Mouse (Mus musculus) liver (tissue): ENCODE measurements around the gene Gucy2c.

Source experiments
- DNase-seq: peaks from one replicate; pipeline ENCODE4 v3.0.0-alpha.2; 2020; ENCODE audit warnings: mixed read lengths

The Gucy2c gene

DNA sequence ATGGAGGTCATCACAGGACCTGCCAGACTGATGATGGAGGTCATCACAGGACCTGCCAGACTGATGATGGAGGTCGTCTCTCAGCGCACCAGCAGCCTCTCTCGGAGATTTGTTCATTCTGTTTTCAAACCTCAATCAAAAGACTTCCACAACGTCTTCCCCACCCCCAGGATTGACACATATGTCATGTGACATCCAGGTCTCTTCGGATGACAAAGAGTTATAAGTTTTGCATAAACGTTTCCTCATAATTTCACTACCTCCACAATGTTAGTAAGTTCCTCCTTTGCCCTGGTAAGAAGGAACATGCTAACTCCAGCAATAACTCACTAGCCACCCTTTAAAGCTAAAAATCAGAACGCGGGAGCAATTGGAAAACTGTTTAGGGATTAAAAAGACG, 122.3 kb downstream of the Gucy2c start:
- no peak for DNase-seq

DNA sequence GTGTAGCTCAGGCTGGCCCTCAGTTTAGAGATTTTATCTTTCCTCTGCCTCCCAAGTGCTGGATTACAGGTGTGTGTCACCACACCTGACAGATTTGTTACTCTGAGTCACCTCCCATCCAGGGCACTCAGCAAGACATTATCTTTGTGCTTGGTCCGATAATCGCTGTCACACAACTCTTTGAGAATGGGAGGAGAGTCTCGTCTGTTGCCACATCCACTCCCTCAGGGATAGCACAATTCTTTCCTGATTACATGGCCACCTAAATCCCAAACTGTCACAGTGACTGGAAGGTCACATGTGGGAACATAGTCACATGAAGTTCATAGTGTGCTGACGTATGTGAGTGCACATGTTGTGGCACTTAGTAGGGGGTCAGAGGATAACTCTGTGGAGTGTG, 123.3 kb downstream of the Gucy2c start:
- DNase-seq = no peak

DNA sequence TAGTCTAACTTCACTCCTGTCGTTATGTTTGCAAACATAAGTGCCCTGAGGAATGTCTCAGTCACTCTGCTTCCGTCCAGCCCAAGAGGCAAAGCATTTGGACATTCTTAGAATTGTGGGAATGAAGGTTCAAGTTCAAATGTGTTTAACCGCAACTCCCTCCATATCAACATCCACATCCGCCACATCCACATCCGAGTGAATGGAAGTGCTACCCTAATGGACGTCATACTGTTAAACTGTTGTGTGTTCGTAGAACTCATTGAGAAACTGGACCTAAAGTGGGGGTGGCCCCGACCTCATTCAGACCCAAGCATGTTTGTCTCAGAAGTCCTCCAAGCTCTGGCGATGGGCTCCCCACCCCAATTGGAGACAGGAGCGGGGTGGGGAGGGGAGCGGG, 125.8 kb downstream of the Gucy2c start:
- DNase-seq = no peak

DNA sequence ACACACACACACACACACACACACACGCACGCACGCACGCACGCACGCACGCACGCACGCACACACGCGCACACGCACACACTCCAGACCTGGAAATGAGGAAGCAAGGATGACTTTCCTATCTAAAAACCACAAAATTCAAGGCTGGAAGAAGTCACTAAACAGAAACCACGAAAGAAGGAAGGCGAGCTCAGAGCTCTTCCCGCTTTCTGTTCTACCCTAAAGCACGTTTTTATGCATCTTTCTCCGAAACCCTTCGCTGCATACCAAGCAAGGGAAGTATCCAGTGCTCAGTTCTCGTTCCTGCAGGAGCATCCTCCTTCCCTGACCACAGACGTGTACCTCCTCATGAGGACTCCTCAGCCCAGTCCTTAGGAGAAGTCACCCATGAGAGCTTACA, 127.1 kb downstream of the Gucy2c start:
- no peak for DNase-seq

DNA sequence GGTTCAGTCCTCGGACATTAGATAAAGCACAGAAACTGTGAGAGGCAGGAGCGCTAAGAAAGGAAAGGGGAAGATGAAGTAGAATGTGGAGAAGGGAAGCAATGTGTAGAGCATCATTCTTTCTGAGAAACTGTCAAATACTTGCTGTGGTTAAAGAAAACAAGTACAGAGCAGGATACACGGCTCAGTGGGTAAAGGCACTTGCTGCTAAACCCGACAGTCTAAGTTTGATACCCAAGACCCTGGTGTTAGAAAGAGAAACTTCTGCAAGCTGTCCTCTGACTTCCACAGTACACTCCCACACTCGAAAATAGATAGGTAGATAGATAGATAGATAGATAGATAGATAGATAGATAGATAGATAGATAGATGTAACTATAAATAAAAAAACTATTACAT, 128.2 kb downstream of the Gucy2c start:
- DNase-seq = no peak

DNA sequence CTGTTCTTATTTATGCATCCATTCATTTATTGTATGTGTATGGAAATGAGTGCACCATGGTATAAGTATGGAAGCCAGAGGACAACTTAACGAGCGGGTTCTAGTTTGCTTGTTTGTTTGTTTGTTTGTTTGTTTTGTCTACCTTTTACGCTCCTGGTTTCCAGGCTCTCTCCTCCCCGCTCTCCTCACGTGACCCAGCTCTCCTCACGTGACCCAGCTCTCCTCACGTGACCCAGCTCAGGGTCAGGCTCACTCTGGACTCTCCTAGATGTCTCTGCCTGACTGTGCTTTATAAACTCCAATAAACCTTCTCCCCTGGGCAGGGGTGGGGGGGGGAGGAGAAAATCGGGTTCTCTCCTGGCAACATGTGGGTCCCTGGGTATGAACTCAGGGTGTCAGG, 130.9 kb downstream of the Gucy2c start:
- DNase-seq = no peak

DNA sequence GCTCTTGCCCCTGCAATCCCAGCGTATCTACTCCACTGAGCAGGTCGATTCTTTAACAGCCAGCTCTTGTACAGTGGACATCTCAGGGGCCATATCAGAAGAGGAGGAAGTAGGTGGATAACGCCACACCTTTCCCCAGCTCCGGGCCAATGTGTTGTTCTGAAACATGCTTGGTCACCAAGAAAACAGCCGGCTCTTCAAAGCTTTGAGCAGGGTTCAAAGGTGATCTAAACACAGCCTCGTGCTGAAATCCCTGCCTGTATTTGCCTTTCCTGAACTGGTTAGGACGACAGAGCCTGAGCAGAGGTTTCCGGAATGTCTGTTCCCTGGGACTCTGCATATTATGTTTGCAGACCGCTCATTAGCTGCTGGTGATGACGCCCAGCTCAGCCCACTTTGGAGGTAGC, 134.1 kb downstream of the Gucy2c start:
- peak; percentile 20 for DNase-seq
